Mouse (Mus musculus) forebrain, embryonic 13.5 days (tissue): ENCODE results near the gene Stat2. TPM values are rescaled to one million over a fixed set of nuclear protein-coding genes. Genes with fewer than 3 reads are reported as not detected.
"Not testable (repeated sequence)": the region's sequence is repeated elsewhere in the genome, so short reads cannot be mapped to it uniquely, and the experiment has no call there.

Experiments
- ATAC-seq: fragments of 200-750 bp; cut with Nextera tagmentation; 2 replicates; pipeline ENCODE4 v1.8.0; 2017
- H3K27ac ChIP-seq: fragments of 300-500 bp; sonication (generic); 2 replicates; pipeline ENCODE4 v1.5.1; 2015; ENCODE audit warnings: inconsistent platforms, mild to moderate bottlenecking, moderate library complexity
- H3K27me3 ChIP-seq: fragments of 300-500 bp; sonication (generic); 2 replicates; pipeline ENCODE4 v1.6.1; 2015; ENCODE audit warnings: mild to moderate bottlenecking, inconsistent platforms
- H3K36me3 ChIP-seq: fragments of 300-500 bp; sonication (generic); 2 replicates; pipeline ENCODE4 v1.6.1; 2015; ENCODE audit warnings: mild to moderate bottlenecking, inconsistent platforms; ENCODE audit not compliant: poor library complexity, severe bottlenecking
- H3K4me1 ChIP-seq: fragments of 300-500 bp; sonication (generic); 2 replicates; pipeline ENCODE4 v1.6.1; 2015; ENCODE audit warnings: inconsistent platforms
- H3K4me2 ChIP-seq: fragments of 300-500 bp; sonication (generic); 2 replicates; pipeline ENCODE4 v1.6.1; 2015; ENCODE audit warnings: inconsistent platforms, mild to moderate bottlenecking, moderate library complexity
- H3K4me3 ChIP-seq: fragments of 300-500 bp; sonication (generic); 2 replicates; pipeline ENCODE4 v1.5.1; 2015; ENCODE audit warnings: mild to moderate bottlenecking, inconsistent platforms
- H3K9ac ChIP-seq: fragments of 300-500 bp; sonication (generic); 2 replicates; pipeline ENCODE4 v1.6.1; 2015; ENCODE audit warnings: mild to moderate bottlenecking, inconsistent platforms
- H3K9me3 ChIP-seq: fragments of 300-500 bp; sonication (generic); replicated peaks from 2 replicates; pipeline ENCODE4 v1.6.1; 2016; ENCODE audit warnings: inconsistent platforms
- WGBS: fragments of 180-500 bp; shearing (Covaris S2); methylation state at CpG from one replicate; pipeline ENCODE4 v1.1.7; 2015; 5-methylcytosine and 5-hydroxymethylcytosine counted together
- polyA plus RNA-seq: library from polyadenylated mRNA; unstranded; fragments of >200 nt; fragmentation: Nextera tagmentation; extraction: Ambion mirVana; gene quantifications from 2 replicates; pipeline ENCODE4 v1.2.1, GENCODE M21; 2015

The Stat2 gene
- polyA plus RNA-seq, 1 experiment from 2014 or later = 15.3 TPM

GRCm38 (mm10) chr10:128309654-128310053 is 39.3 kb downstream of the Stat2 start:
- no peak overlapping the region for H3K4me3 ChIP-seq
- WGBS = 93% methylated on average over 7 of the region's 7 CpGs
- no peaks in the 10 kb centered on the region for H3K27me3 ChIP-seq
- H3K4me1 ChIP-seq = peaks cover 9% of the 10 kb centered on the region
- no peaks in the 10 kb centered on the region for H3K9me3 ChIP-seq
- H3K27ac ChIP-seq = no peak overlapping the region
- no peak overlapping the region for H3K4me2 ChIP-seq
- no peak for ATAC-seq
- peaks cover 69% of the 10 kb centered on the region for H3K36me3 ChIP-seq
- no peak overlapping the region for H3K9ac ChIP-seq

- no peaks in the 10 kb centered on the region for H3K27me3 ChIP-seq
- peaks cover 9% of the 10 kb centered on the region for H3K4me1 ChIP-seq
- WGBS = 57% methylated on average over 11 of the region's 11 CpGs
- H3K4me3 ChIP-seq = no peak overlapping the region
- H3K27ac ChIP-seq = peak overlapping the region; percentile 54
- H3K9me3 ChIP-seq = no peaks in the 10 kb centered on the region
- H3K9ac ChIP-seq = no peak overlapping the region; the same call in 1 of the 2 replicates
- H3K36me3 ChIP-seq = peaks cover 74% of the 10 kb centered on the region
- 0 out of 2 replicates have a peak overlapping the region, but pooled peaks have one; percentile 12 for H3K4me2 ChIP-seq
- peak; percentile 48; the same call in 1 of the 2 replicates for ATAC-seq
Observed at GRCm38 (mm10) chr10:128310177-128310576, 39.8 kb downstream of the Stat2 start.

- 89% methylated on average over 4 of the region's 4 CpGs for WGBS
- no peaks in the 10 kb centered on the region for H3K9me3 ChIP-seq
- H3K36me3 ChIP-seq = peaks cover 81% of the 10 kb centered on the region
Observed at GRCm38 (mm10) chr10:128310902-128311301, 40.5 kb downstream of the Stat2 start.

GRCm38 (mm10) chr10:128315578-128315977 is 45.2 kb downstream of the Stat2 start:
- Histone ChIP-seq H3K4me3 (no peak overlapping the region), H3K9ac (no peak overlapping the region), H3K4me2 (no peak overlapping the region), H3K9me3 (no peaks in the 10 kb centered on the region), H3K27ac (no peak overlapping the region), H3K36me3 (peaks cover 95% of the 10 kb centered on the region), H3K27me3 (no peaks in the 10 kb centered on the region), H3K4me1 (peaks cover under 1% of the 10 kb centered on the region; the same call in 1 of the 2 replicates)
- WGBS = 98% methylated on average over 8 of the region's 8 CpGs
- no peak for ATAC-seq

More at GRCm38 (mm10) chr10:128310902-128311301, 40.5 kb downstream of the Stat2 start:
- Histone ChIP-seq H3K4me2 (no peak overlapping the region), H3K9ac (no peak overlapping the region), H3K4me1 (peaks cover 9% of the 10 kb centered on the region), H3K27ac (no peak overlapping the region), H3K4me3 (no peak overlapping the region), H3K27me3 (no peaks in the 10 kb centered on the region)
- no peak for ATAC-seq

- H3K9me3 ChIP-seq = no peaks in the 10 kb centered on the region
- peaks cover 20% of the 10 kb centered on the region for H3K4me1 ChIP-seq
- H3K27me3 ChIP-seq = no peaks in the 10 kb centered on the region
- peak overlapping the region; percentile 85 for H3K4me3 ChIP-seq
- WGBS = 61% methylated on average over 12 of the region's 12 CpGs
- H3K36me3 ChIP-seq = peaks cover 54% of the 10 kb centered on the region
- peak overlapping the region; percentile 79 for H3K4me2 ChIP-seq
- H3K27ac ChIP-seq = peak overlapping the region; percentile 94
- H3K9ac ChIP-seq = peak overlapping the region; percentile 54; the same call in 1 of the 2 replicates
- ATAC-seq = no peak
Observed at GRCm38 (mm10) chr10:128321641-128322040, 51.3 kb downstream of the Stat2 start.

- Histone ChIP-seq H3K27me3 (no peaks in the 10 kb centered on the region), H3K4me3 (peak within 1 kb of the TSS; percentile 85), H3K27ac (peak within 1 kb of the TSS; percentile 94), H3K4me2 (peak within 1 kb of the TSS; percentile 79), H3K4me1 (peaks cover 20% of the 10 kb centered on the region), H3K36me3 (peaks cover 55% of the 10 kb centered on the region), H3K9me3 (no peaks in the 10 kb centered on the region), H3K9ac (peak within 1 kb of the TSS; percentile 97)
- ATAC-seq = peak; percentile 98
- WGBS = under 1% methylated on average over 40 of the region's 40 CpGs
Observed at GRCm38 (mm10) chr10:128322141-128323108, 52.1 kb downstream of the Stat2 start, which contains the start of gene Cnpy2. TSS of gene Cnpy2 (plus strand) at chr10:128322459.

GRCm38 (mm10) chr10:128323516-128323915 is 53.2 kb downstream of the Stat2 start:
- H3K4me1 ChIP-seq = peaks cover 20% of the 10 kb centered on the region
- peak overlapping the region; percentile 85 for H3K4me3 ChIP-seq
- H3K27me3 ChIP-seq = no peaks in the 10 kb centered on the region
- H3K36me3 ChIP-seq = peaks cover 55% of the 10 kb centered on the region
- peak overlapping the region; percentile 97 for H3K9ac ChIP-seq
- H3K4me2 ChIP-seq = peak overlapping the region; percentile 79
- no peak overlapping the region for H3K27ac ChIP-seq
- 87% methylated on average over 8 of the region's 8 CpGs for WGBS
- no peak for ATAC-seq
- no peaks in the 10 kb centered on the region for H3K9me3 ChIP-seq

- Histone ChIP-seq H3K27me3 (no peaks in the 10 kb centered on the region), H3K9me3 (no peaks in the 10 kb centered on the region), H3K4me1 (peaks cover 15% of the 10 kb centered on the region), H3K4me2 (no peak overlapping the region), H3K27ac (no peak overlapping the region), H3K36me3 (peaks cover 41% of the 10 kb centered on the region), H3K9ac (no peak overlapping the region), H3K4me3 (no peak overlapping the region)
- ATAC-seq = no peak
- 99% methylated on average over 8 of the region's 8 CpGs for WGBS
Observed at GRCm38 (mm10) chr10:128326825-128327224, 56.5 kb downstream of the Stat2 start.

- H3K4me2 ChIP-seq = no peak overlapping the region
- H3K9me3 ChIP-seq = no peaks in the 10 kb centered on the region
- no peak for ATAC-seq
- no peak overlapping the region for H3K27ac ChIP-seq
- H3K4me1 ChIP-seq = peaks cover 15% of the 10 kb centered on the region
- H3K27me3 ChIP-seq = no peaks in the 10 kb centered on the region
- H3K36me3 ChIP-seq = peaks cover 41% of the 10 kb centered on the region
- H3K4me3 ChIP-seq = no peak overlapping the region
- no peak overlapping the region for H3K9ac ChIP-seq
- whole genome bisulfite sequencing = 90% methylated on average over 10 of the region's 10 CpGs
Observed at GRCm38 (mm10) chr10:128327610-128328009, 57.3 kb downstream of the Stat2 start.

GRCm38 (mm10) chr10:128332358-128333249 is 62.2 kb downstream of the Stat2 start:
- ATAC-seq, H3K9ac ChIP-seq, H3K4me2 ChIP-seq, H3K27ac ChIP-seq, H3K4me3 ChIP-seq, H3K4me1 ChIP-seq, H3K9me3 ChIP-seq, H3K27me3 ChIP-seq: not testable (repeated sequence)
- WGBS = 77% methylated on average over 6 of the region's 6 CpGs
- H3K36me3 ChIP-seq = peaks cover 20% of the 10 kb centered on the region

- Histone ChIP-seq H3K9me3 (no peaks in the 10 kb centered on the region), H3K9ac (no peak overlapping the region), H3K4me2 (no peak overlapping the region), H3K4me1 (peaks cover 22% of the 10 kb centered on the region), H3K36me3 (no peaks in the 10 kb centered on the region), H3K4me3 (no peak overlapping the region), H3K27me3 (no peaks in the 10 kb centered on the region), H3K27ac (no peak overlapping the region)
- ATAC-seq = no peak
- WGBS = 3% methylated on average over 4 of the region's 4 CpGs
Observed at GRCm38 (mm10) chr10:128335582-128335981, 65.2 kb downstream of the Stat2 start.
